Mouse (Mus musculus) adrenal gland, adult 2 months (tissue): ENCODE results near the gene Wscd2. TPM values are rescaled to one million over a fixed set of nuclear protein-coding genes. Genes with fewer than 3 reads are reported as not detected.

Experiments
- DNase-seq: peaks from one replicate; pipeline ENCODE4 v3.0.0; 2021
- long read RNA-seq: library from polyadenylated mRNA; stranded (forward); transcript quantifications from one replicate; pipeline ENCODE4 v2.0.0, GENCODE M21; 2021
- polyA plus RNA-seq: library from polyadenylated mRNA; depleted of rRNA; stranded (reverse); fragments of >200 nt; gene quantifications from 2 replicates; pipeline ENCODE4 v1.2.3, GENCODE M21; 2012; rRNA removed
- total RNA-seq, 2 experiments: library from RNA; stranded (reverse); gene quantifications; 2 replicates each; pipeline ENCODE4 v1.2.3; 2021

Gene Wscd2
- total RNA-seq: 1 to 10 TPM; 3.7 to 5.5 TPM
- polyA plus RNA-seq: 5.6 and 5.9 TPM in 2 replicates
- long read RNA-seq, full-length matches to known transcripts: 5 of 6 reads
- long read RNA-seq, partial matches to known transcripts: 0 of 6 reads
- long read RNA-seq, other reads (novel, unspliced or antisense): 1 of 6 reads

DNA sequence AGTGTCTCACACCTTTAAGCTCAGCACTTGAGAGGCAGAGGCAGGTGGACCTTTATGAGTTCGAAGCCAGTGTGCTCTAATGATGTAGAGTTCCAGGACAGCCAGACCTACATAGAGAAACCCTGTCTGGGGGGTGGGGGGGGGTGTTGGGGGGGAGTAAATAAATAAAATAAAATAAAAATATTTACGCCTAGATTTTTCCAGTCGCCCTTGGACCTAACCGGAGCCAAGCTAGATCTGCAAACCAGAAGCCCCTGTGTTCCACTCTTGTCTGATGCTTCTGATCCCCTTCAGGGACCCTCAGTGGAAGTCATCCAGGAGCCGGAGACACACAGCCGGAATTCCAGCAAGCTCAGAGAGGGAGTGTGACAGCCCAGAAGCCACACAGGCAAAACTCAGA is at the start of gene Wscd2:
TSS of gene Wscd2 (plus strand) at position 301 of the 400 bp plus-strand sequence.
- DNase-seq: no peak

DNA sequence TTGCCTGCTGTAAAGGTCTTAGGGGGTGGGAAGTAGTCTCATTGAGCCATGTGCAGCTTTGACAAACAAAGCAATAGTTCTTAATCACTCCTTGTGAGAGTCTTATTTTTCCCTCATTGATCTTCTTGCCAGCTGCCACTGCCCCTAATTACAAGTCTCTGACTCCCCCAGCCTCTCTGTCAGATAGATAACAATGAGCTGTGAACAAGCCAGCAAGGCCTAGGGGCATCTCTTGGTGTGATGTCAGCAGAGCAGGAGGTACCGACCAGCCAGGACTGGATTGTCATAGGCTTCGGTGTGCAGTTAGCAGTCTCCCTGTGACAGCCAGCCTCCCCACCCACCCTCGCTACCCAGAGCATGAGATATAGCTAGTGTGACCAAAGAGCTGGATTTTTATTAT is 48.0 kb upstream of the Wscd2 start:
- no peak for DNase-seq

DNA sequence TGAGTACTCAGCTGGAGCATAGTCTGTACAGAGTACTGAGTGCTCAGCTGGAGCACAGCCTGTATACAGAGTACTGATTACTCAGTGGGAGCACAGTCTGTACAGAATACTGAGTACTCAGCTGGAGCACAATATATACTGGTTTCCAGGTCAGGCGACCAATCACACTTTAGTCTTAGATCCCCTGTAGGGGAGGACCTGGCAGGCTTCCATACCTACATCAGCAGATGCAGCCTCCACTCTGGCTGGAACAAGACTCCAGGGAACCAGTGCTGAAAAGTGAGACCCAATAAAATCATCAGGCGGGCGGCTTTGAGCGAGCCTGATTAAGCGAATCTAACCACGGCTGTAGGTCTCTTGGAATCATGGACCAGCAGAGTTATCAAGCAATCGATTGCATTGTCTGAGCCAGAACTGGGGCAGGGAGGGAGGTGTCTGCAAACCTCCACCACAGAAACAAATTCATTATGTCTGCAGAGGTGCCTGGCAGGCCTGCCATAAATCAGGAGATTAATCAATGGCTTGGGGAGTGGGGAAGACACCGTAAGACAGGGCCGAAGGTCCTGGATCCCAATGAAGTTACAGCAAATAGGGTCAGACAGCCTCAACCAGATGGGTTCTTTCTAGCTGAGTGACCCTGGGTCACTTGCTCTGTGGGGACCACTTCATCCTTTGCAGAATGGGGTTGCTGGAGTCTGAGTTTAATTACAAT is 42.0 kb upstream of the Wscd2 start:
- DNase-seq: no peak

DNA sequence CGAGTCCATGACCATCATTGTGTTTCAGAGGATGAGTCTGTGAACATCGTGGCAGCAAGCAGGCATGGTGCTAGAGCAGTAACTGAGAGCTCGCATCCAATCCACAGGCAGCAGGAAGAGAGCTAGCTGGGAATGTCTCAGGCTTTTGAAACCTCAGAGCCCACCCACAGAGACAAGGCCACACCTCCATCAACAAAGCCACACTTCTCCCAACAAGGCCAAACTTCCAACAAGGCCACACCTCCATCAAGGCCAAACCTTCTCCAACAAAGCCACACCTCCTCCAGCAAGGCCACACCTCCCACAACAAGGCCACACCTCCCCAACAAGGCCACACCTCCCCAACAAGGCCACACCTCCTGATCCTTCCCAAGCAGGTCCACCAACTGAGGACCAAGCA is 40.8 kb upstream of the Wscd2 start:
- DNase-seq: no peak

DNA sequence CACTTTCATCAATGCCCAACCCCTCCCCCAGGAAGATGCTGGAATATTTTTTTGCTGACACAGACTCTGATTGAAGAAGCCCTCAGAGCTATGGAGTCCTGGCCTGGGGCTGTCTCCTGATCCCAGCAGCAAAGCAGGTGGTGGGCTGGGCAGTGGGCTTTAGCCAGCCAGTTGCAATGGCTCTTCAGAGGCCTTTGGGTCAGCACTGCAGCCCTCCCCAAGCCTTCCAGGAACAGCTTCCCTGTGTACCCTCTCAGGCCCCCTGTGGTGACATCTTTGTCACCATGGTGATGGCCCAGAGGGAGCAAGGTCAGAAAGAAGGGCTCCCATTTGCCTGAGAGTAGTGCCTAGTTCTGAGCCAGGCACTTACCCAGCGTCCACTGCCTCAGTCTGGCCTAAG is 37.4 kb upstream of the Wscd2 start:
- DNase-seq: no peak

DNA sequence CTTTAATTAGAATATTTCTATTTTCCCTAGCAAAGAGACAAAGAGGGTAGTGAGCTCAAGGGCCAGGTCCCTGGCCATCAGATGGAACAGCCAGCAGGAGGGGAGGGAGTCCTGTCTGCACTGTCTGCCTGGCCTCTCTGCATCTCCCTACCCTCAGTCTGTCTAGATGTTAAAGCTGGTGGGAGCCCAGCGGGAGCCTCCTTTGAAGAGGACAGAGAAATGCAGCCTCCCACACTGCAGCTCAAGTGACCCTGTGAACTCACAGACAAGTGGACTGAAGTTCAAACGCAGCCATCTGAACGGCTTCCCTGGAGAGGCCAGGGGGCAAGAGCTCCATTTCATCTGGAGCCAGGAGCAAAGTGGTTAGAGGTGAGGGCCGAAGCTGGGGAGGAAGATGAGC is 36.8 kb upstream of the Wscd2 start:
- DNase-seq: no peak

DNA sequence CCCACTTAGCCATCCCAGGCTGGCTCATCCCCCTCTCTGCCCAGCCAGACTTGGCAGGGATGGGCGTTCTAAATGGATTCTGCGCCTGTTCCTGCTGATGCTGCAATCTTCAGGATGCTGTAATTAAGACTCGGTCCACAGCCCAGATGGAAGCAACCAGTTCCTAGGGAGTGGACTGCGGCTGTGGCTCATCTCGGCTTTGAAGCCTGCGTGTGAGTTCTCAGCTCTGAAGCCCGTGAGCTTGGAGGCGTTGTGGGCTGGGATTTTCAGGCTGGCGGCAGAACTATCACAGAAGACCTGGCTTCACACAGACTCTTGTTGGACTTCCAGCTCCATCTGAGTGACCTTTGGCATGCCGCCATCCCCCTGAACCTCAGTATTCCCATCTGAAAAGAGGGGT is 34.1 kb upstream of the Wscd2 start:
- DNase-seq: no peak

DNA sequence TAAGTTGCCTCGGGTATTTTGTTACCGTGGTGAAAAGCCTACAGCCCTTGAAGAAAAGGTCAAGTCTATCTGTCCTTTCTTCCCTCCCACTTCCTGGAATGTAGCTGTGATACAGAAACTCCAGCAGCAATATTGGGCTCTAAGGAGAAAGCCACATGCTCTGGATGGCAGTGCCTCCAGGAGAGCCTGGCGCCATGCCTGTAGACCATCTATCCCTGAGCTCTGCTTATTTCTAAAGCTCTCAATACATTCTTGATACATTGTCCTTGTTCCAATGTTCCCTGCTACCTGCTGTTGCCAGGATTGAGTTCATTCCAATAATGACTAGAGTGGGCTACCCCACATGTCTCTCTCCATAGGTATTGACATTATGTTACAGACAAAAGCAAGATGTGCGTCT is 33.4 kb upstream of the Wscd2 start:
- DNase-seq: no peak

DNA sequence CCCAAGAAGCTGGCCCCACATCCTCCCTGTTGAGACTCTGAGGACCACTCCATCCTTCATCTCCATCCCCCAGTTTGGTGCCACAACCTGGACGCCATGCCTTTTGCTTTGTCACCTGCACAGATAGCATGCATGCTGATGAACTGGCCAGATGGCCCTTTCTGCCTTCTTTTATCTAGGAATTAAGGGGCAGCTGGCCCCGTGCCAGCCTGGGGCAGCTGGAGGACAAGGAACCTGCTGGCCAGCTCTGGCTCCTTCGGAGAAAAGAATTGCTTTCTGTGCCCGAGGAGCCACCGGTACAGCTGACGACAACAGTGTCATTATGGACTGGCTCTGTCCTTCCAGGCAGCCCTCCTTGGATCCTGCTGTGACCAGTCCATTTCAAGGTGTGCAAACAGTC is 32.9 kb upstream of the Wscd2 start:
- no peak for DNase-seq

DNA sequence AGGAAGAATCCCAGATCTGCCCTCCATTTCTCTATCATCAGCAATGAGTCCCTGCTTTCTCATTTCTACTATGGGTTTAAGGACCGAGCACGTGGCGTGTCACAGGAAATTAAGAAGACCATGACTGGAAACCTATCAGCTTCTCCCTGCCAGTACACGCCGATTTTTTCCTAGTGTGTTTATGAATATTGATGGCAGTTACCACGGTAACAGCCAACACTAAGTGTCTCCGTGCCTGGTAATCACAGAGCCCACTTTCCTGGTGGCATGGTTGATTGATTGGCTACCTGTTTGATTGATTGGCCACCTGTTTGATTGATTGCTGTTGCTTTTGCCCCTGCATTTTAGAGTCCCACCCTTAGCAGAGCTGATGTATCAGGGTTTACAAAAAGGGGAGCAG is 30.2 kb upstream of the Wscd2 start:
- no peak for DNase-seq

DNA sequence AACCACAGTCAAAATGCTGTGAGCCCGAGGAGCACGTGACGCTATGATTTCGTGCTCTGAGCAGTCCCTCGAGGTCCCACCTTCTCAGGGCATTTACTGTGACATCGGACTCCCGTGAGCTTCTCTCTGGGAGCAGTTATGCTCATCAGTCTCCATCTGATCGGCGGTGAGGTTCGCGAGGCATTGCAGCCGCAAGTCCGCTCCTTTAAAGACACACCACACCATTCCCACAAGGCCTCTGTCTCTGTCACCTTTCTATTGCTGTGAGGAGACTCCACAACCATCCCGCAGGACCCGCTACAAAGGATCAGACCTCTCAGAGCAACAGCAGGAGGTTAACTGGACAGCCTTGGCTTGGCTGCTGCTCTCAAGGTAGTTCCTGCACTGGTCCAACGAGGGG is 28.6 kb upstream of the Wscd2 start:
- no peak for DNase-seq

DNA sequence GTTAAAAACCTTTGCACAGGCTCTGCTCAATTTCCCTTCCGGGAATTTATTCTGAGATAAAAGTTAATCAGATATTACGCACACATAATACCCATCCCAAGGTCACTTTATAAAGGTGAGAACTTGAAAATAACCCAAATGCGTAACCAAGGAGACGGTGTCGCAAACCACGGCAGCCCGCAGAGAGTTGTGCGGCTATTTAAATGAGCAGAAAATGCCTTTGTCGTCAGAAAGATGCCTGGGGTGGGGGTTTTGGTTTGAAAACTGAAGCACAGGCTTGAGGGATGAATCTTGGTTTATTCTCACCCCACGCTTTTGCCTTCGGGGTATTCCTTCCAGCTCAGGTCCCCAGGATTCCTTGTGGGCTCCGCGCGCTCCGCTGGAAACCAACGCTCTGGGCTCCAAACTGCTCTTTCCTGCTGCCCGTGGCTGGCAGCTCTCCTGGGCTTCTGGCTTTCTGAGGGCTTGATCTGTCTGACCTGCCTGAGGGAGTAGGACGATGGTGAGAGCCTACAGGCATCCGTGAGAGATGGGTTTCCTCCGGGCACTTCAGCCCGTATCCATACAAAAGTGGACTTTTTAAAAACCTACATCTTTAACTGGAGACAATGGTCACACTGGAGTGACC is 28.0 kb upstream of the Wscd2 start:
- no peak for DNase-seq

DNA sequence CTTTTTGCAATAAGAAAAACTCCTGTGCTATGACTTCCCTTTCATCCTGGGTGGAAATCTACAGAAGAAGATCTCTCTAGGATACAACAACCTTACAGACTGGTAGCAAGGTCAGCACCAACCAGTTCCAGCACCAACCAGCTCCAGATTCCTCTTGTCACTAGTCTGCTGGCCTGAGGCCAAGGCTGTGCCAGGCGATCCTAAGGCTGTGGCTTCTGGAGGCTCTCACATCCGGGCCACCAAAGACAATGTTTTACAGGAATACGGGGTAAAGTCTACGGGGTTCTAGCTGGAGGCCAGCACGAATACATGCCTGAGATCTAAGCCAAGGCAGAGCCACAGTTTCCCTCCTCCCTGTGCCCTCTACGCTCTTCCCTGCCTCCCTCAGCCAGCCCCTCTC is 25.4 kb upstream of the Wscd2 start:
- no peak for DNase-seq

DNA sequence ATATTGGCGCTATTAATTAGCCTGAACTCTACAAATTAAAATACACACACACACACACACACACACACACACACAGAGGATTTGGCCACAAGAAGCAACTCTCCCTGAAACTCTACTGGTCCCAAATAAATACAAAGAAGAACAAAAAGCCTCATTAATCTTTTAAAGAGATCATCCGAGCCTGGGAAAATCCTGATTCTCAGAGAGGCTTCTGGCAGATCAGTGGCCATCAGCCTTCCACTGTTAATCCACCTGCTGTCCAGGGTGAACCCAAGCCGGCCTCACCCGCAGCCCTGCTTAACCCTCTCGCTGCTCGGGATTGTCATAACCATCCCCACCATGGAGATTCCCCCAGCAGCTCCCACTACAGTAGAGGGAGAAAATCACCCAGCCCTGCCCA is 23.6 kb upstream of the Wscd2 start:
- no peak for DNase-seq

DNA sequence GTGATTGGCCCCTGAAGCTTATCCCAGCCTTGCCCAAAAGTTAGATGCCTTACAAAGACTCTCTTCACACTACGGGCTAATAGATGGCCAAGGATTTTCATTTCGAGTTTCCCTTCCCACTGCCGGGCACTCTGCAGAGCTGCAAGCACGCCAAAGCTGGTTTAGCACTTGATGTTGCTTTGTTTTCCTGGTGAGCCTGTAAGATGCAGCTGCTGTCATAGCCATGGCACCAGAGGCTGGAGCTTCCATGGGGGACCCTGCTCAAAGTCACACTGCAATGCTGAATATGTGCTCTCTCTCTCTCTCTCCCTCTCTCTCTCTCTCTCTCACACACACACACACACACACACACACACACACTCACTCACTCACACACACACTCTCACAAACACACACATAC is 23.1 kb upstream of the Wscd2 start:
- DNase-seq: no peak

DNA sequence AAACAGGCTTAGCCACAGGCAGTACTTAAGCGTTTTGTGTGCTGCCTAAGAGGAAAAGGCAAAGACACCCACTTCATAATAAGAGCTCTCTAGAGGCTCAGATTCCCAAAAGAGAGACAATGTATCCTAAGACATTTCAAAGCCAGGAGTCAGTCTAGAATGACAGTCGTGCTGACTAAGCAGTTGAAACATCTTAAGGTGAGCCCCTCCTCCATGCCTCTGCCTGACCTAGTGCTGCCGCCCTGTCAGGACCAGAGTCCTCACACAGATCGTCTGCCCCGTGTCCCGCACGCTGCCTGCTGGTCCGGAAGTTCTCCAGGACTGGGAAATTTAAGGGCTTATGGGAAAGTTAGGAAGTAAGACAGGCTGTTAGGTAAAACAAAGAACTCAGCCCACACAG is 22.4 kb upstream of the Wscd2 start:
- DNase-seq: no peak

DNA sequence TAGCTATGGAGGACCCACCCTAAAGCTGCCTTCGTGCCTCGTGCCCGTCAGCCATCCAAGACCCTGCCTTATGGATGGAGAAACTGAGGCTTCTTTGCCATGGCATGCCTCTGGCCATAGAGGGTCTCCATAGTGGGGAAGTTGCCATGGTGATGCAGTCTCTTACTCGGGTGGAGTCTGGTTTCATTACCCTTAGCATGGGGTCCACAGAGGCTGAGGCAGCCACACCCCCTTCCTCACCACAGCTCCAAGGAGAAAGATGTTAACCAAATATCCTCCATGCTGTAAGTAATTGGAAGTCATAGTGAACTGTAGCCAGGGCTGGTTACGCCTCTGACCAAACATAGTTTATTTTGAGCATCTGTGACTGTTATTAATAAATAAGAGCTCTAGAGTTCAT is 21.5 kb upstream of the Wscd2 start:
- no peak for DNase-seq

DNA sequence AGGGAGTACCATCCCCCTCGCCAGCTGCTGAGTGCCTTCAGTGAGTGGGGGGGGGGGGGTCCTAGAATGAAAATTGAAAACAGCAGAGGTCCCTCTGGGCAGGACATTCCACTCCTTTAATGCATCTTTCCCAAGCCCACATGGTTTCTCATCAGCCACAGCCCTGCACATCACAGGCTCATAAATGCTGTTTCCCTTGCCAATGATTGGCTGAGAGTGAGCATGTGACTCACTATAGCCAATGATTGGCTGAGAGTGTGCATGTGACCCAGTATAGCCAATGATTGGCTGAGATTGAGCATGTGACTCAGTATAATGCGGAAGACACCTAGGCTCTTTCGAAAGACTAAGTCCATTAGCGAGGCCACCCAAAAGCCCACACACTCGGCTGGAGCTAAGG is 20.9 kb upstream of the Wscd2 start:
- no peak for DNase-seq

DNA sequence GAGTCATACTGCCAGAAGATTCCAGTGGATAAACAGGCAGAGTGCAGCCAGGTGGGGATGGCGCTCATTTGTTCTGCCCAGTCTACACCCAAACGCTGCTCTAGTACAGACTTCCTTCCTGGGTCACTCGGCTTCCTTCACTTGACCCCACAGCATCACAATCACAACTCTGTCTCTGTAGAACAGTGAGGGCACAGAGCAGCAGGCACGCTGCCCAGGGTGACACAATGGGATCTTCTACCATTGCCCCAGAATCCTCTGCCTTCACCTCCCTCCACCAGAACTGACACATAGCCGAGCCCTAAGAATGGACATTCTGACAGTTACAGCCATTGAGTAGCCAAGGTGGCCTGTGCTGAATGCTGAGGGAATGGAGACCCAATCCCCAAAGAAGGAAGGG is 20.3 kb upstream of the Wscd2 start:
- DNase-seq: no peak

DNA sequence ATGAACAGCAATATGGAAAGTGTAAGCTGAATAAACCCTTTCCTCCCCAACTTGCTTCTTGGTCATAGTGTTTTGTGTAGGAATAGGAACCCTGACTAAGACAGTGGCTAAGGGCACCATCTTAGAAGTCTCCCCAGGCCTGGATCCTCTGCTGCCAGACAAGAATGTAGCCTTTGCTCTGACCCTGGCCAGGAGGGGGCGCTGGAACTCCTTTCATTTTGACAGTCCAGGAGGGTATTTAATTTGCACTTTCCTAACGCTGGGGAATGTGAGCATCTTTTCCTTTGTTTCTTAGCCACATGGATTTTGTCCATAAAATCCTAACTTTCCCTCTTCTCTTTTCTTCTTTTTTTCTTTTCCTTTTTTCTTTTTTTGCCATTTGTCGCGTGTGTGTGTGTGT is 18.7 kb upstream of the Wscd2 start:
- DNase-seq: peak; percentile 63

DNA sequence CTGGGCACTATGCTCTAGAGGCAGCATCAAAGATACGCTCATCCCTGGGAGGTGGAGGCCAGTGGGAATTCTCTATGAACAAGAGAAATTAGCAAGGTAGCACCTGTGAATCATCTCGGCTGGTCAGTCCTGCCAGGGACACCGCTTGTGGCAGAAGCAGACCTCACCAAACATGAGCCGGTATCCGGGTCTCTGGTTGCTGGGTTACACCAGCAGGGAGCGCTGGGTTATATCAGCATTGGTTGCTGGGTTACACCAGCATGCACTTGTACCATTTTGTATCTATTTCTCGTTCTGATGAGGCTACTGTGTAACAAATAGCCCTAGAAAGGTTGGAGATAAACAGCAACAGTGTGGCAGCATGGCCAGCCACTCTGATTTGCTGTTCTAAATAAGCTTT is 17.8 kb upstream of the Wscd2 start:
- DNase-seq: no peak

DNA sequence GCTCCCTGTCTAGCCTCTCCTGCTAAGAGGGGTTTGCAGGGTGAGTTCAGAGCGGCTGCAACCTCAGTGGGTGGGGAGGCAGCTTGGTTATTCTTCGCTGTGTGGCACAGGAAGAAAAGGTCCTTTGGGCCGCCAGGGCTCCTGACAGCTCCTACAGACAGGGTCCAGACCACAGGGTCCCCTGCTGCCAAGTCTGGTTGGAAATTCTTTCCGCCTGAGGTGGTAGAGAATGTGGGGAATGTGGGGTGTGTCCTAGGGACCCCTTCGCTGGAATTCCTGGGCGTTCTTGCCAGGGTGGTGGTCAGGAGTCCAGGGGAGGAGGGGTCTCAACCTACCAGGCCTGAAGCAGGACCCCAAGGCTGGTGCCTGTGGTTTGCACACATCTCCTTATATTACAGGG is 13.3 kb upstream of the Wscd2 start:
- DNase-seq: no peak

DNA sequence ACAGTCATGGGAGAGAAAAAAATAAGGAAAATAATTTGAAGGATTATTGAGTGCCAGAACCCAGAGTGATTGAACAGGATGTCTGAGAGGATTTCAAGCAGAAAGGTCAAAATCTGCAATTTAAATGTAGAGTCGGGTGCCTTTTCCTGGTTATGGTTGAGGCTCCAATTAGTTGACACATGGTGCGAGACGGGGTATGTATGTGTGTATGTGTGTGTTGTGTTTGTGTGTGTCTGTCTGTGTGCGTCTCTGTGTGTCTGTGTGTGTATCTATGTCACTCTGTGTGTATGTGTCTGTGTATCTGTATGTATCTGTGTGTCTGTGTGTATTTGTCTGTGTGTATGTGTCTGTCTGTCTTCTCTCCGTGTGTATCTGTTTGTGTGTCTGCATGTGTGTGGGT is 11.1 kb upstream of the Wscd2 start:
- no peak for DNase-seq

DNA sequence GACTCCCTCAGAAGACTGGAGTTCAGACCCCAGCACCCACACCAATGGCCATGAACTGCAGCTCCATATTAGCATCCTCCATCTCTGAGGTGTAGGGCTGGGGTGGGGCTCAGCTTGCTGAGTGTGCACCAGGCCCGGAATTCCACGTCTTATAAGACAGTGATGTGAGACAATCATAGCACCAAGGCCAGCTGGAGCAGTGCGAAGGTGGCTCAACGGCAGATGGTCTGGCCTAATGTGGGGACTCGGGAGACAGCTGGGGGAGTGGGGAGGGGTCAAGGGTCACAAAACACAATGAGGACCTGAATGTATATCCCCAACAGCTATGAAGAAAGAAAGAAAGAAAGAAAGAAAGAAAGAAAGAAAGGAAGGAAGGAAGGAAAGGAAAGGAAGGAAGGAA is 9.7 kb upstream of the Wscd2 start:
- no peak for DNase-seq
